Mouse (Mus musculus) megakaryocyte, embryonic 14.5 days (primary cell): ENCODE measurements at regions not wholly inside any gene's neighbourhood (a gene's known extent, or its start where the extent isn't known, plus 50 kb on each side); places are given as distances from the start of the nearest gene placed in this dataset.

ENCODE experiments used
- FLI1 ChIP-seq: IDR thresholded peaks from 2 replicates; pipeline ENCODE4 v1.6.1; 2012; ENCODE audit warnings: low read length, inconsistent platforms, mixed read lengths
- GATA1 ChIP-seq: IDR thresholded peaks from 3 replicates; pipeline ENCODE4 v1.6.1; 2012; ENCODE audit warnings: mixed read lengths, low read length, inconsistent platforms, borderline replicate concordance

DNA sequence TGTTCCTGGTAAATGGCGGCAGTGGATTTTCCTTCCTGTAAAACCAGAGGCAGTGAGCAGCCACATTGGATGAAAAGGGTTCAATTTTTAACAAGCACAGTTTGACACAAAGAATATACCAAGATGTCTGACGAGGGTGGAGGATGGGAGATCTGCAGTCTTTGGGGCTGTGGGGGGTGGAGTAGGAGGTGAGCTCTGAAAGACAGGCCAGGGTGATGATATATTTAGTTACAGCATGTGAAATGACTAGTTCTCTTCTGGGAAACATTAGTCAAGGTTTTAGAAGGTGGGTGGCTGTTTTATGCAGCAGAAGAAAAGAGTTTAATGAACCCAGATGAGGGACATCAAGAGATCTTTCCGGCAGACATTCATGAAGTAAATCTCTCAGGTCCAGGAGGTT, 170.0 kb upstream of the Rxfp2 start:
- no peak for TF ChIP-seq GATA1
- TF ChIP-seq FLI1 = no peak
